Mouse (Mus musculus): ENCODE data around the gene AA467197. TPM values are rescaled to one million over a fixed set of nuclear protein-coding genes. Genes with fewer than 3 reads are reported as not detected.

AA467197 gene
- 0.32 and 0.53 TPM in 2 replicates for polyA plus RNA-seq (2012; rRNA removed)

DNA sequence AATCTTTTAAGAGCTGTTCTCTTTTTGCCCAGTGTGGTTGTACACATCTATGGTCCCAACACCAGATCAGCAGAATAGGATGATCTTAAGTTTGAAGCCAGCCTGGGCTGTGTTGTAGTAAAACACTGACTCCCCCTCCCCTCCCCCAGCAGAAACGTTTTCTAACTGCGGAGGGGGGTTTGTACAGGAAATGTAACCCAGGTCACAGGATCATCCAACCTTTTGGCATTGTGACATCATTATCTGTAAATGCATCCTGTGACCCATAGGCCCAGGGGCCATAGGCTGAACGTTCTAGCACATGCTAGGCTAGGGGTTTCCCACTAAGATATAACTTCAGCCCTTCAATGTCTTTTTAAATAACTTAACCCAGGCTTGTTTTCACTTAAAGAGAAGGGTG lies at the start of gene AA467197:
AA467197 (plus strand) TSS at position 301 of the 400 bp plus-strand sequence.
- no peak for TF ChIP-seq POLR2A (IDR thresholded peaks at IDR 0.05; ENCODE audit: borderline replicate concordance, extremely low read depth, low read depth, low read length)
- TF ChIP-seq CTCF (IDR thresholded peaks at IDR 0.05; ENCODE audit: insufficient read depth, low read length): no peak
- no peak within 1 kb of the TSS for H3K4me3 ChIP-seq (replicated peaks; ENCODE audit: extremely low read depth, low read depth, low read length)
- no peak for DNase-seq
- WGBS: 31% methylated on average over 3 of the region's 3 CpGs
- H3K4me1 ChIP-seq (ENCODE audit: control insufficient read depth, insufficient read depth, low read length): peaks cover 2% of the 10 kb centered on the region; the same call in 1 of the 2 replicates

DNA sequence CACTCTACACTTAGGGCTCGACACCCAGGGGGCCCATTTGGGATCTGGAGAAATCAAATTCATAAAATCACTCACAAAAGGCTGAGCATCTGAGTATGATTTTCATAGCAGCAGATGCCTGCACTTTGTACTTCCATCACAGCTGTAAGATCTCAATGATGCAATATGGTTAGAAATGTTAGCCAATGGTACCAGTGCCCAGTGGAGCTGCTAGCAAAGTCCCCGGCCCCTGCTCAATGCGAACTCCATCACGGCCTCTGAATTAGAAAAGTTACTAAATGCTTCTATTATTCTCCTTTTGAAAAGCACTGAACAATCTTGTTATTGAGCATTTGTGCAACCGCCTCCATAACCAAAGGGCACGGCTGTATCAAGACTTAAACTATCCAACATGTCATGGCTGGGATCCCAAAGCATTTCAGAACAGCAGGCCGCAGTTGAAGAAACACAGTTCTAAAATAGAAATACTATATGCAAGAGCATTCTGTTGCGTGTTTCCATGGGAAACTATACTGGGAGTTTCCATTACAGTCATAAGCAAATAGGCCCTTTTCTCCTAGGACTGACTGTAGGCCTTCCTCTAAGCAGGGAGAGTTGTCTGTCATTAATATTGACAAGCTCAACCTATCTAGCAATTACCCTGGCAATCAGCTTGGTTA lies 48.8 kb upstream of the AA467197 start:
- TF ChIP-seq CTCF (IDR thresholded peaks at IDR 0.05; ENCODE audit: insufficient read depth, low read length) (no peak), POLR2A (IDR thresholded peaks at IDR 0.05; ENCODE audit: borderline replicate concordance, extremely low read depth, low read depth, low read length) (no peak)
- WGBS: 84% methylated on average over 8 of the region's 8 CpGs
- DNase-seq: no peak

DNA sequence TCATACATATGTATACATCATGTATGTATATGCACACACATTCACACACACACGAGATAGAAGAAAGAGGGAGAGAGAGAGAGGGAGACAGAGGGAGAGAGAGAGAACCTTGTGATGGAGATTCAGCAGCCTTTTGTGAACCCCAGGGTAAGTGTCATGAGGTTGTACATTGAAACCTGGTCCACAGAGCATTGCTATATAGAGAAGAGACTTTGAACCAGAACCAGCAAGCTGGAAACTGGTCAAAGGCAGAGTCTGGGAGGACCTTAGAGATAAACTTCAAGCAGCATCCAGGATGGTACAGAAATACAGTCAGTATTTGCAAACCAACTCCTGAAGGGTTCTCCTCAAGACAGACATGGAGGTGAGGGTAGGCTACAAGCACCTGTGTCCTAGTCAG lies 46.4 kb upstream of the AA467197 start:
- DNase-seq: no peak
- TF ChIP-seq CTCF (IDR thresholded peaks at IDR 0.05; ENCODE audit: insufficient read depth, low read length) (no peak), POLR2A (IDR thresholded peaks at IDR 0.05; ENCODE audit: borderline replicate concordance, extremely low read depth, low read depth, low read length) (no peak)
- 76% methylated on average over 1 of the region's 1 CpGs for WGBS
- H3K4me3 ChIP-seq (replicated peaks; ENCODE audit: extremely low read depth, low read depth, low read length): no peak overlapping the region
- no peaks in the 10 kb centered on the region for H3K4me1 ChIP-seq (ENCODE audit: control insufficient read depth, insufficient read depth, low read length)

More for the DNA sequence above, 48.8 kb upstream of the AA467197 start:
- no peaks in the 10 kb centered on the region for H3K4me1 ChIP-seq (ENCODE audit: control insufficient read depth, insufficient read depth, low read length)
- H3K4me3 ChIP-seq (replicated peaks; ENCODE audit: extremely low read depth, low read depth, low read length): no peak overlapping the region

DNA sequence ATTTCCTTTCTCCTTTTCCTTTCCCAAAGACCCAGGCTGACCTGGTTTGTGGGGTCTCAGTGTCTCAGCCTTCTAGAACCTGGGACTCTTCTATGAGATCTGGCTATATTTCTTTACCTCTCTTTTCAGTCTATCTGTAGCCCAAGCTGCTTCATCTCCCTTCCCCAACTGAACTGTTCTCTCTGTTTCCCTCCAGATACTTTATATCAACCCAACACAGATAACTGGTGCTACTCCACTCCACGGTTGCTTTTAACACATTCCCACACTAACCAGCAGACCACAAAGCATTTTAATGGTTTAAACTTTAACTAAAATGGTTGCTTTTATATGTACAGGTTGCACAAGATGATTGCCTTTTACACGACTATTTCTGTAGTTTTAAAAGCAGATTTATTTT lies 45.6 kb upstream of the AA467197 start:
- Histone ChIP-seq H3K4me3 (replicated peaks; ENCODE audit: extremely low read depth, low read depth, low read length) (no peak overlapping the region), H3K4me1 (ENCODE audit: control insufficient read depth, insufficient read depth, low read length) (no peaks in the 10 kb centered on the region)
- TF ChIP-seq CTCF (IDR thresholded peaks at IDR 0.05; ENCODE audit: insufficient read depth, low read length): no peak
- 50% methylated on average over 2 of the region's 2 CpGs for WGBS
- no peak for DNase-seq

DNA sequence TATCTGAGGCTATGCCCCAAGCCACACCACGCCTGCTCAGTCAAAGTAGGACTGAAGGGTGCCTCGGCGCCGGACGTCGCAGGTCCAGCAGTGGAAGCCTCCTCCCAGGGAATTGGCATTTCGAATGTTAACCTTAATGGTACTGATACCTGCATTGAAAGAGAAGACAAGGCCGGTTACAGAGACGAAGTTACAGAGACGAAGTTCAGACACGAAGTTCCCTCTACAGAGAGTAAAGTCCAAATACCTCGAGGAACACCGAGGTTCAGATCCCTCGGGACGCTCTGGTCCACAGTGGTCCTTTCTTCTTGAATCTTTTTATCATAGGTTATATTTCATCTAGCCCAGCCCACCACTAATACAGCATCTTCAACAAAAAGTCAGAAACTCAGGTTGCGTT lies 41.3 kb upstream of the AA467197 start:
- Histone ChIP-seq H3K4me3 (replicated peaks; ENCODE audit: extremely low read depth, low read depth, low read length) (no peak overlapping the region), H3K4me1 (ENCODE audit: control insufficient read depth, insufficient read depth, low read length) (no peaks in the 10 kb centered on the region)
- TF ChIP-seq POLR2A (IDR thresholded peaks at IDR 0.05; ENCODE audit: borderline replicate concordance, extremely low read depth, low read depth, low read length) (no peak), CTCF (IDR thresholded peaks at IDR 0.05; ENCODE audit: insufficient read depth, low read length) (no peak)
- 88% methylated on average over 16 of the region's 16 CpGs for WGBS
- DNase-seq: no peak

DNA sequence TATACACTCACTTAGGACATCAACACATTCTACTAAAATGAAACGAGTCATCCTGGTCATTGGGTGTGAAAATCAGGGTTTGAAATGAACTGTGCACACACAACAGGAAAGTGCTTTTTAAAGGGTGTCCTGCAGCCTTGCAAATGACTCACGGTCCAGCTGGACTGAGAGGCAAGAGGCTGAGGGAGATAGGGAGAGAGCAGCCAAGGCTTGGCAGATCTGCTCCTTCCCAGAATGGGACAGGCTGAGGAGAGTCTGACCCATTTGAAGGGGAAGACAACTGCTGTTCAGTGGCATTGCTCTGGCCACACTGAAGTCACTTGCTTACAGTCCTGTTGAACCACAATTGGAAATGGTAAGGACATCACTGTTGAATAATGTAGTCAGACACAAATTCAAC lies 37.0 kb upstream of the AA467197 start:
- Histone ChIP-seq H3K4me3 (replicated peaks; ENCODE audit: extremely low read depth, low read depth, low read length) (no peak overlapping the region), H3K4me1 (ENCODE audit: control insufficient read depth, insufficient read depth, low read length) (no peaks in the 10 kb centered on the region)
- no peak for TF ChIP-seq CTCF (IDR thresholded peaks at IDR 0.05; ENCODE audit: insufficient read depth, low read length)
- no peak for TF ChIP-seq POLR2A (IDR thresholded peaks at IDR 0.05; ENCODE audit: borderline replicate concordance, extremely low read depth, low read depth, low read length)
- DNase-seq: no peak
- WGBS: 70% methylated on average over 2 of the region's 2 CpGs

DNA sequence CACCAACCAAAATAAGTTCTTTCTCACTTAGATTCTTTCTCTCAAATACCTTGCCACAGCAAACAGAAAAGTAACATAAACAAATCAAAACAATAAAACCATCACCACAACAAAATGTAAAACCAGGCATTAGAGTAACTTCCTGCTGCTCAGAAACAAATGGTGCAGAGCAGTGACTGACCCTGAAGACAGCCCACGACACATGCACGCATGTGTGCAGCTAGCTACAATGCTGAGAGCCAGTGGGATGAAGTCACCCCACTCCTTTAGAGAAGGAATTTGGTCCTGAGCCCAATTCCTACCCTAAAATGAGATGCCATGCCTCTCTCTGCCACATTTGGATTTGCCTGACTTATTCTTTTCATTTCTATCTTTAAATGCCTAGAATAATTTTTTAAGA lies 35.4 kb upstream of the AA467197 start:
- no peak for DNase-seq
- Histone ChIP-seq H3K4me3 (replicated peaks; ENCODE audit: extremely low read depth, low read depth, low read length) (no peak overlapping the region), H3K4me1 (ENCODE audit: control insufficient read depth, insufficient read depth, low read length) (no peaks in the 10 kb centered on the region)
- WGBS: 73% methylated on average over 2 of the region's 2 CpGs
- TF ChIP-seq POLR2A (IDR thresholded peaks at IDR 0.05; ENCODE audit: borderline replicate concordance, extremely low read depth, low read depth, low read length) (no peak), CTCF (IDR thresholded peaks at IDR 0.05; ENCODE audit: insufficient read depth, low read length) (no peak)

DNA sequence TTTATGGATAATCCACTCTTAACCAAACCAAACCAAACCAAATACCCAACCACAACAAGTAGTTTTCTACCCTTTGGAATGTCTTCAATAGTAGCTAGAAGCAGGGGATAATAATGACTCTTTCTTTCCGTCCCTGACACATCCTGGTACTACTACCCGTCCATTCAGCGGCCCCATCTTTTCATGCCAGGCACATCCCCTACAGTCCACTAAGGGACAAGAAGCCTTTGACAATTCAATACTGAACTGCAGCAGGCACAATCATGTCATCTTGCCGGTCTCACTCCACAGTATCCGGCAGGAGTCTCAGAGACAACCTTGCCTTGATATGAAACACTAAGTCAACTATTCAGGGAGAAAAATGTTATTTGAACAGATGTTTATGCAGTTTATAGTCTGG lies 31.0 kb upstream of the AA467197 start:
- no peak for TF ChIP-seq CTCF (IDR thresholded peaks at IDR 0.05; ENCODE audit: insufficient read depth, low read length)
- no peak for TF ChIP-seq POLR2A (IDR thresholded peaks at IDR 0.05; ENCODE audit: borderline replicate concordance, extremely low read depth, low read depth, low read length)
- H3K4me1 ChIP-seq (ENCODE audit: control insufficient read depth, insufficient read depth, low read length): no peaks in the 10 kb centered on the region; the same call in 1 of the 2 replicates
- H3K4me3 ChIP-seq (replicated peaks; ENCODE audit: extremely low read depth, low read depth, low read length): no peak overlapping the region
- WGBS: 78% methylated on average over 5 of the region's 5 CpGs
- no peak for DNase-seq

DNA sequence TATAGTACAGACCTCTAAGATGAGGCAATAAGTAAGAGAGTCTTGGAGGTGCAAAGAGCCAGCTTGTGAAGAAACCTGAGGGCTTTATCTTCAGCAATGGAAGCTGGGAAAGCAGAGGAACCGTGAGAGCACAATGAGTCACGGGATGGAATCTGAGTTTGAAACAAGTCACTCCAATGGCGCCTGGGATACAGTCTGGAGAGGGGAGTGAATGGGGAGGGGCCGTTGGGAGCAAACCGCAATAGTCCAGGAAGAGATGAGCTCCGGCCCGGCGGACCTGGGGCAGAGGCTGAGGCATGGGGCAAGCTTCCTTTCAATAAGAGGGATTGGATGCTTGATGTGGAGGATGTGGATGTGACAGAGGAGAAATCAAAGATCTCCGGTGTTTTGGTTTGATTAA lies 28.0 kb upstream of the AA467197 start:
- TF ChIP-seq POLR2A (IDR thresholded peaks at IDR 0.05; ENCODE audit: borderline replicate concordance, extremely low read depth, low read depth, low read length): no peak
- H3K4me3 ChIP-seq (replicated peaks; ENCODE audit: extremely low read depth, low read depth, low read length): no peak overlapping the region
- 65% methylated on average over 9 of the region's 9 CpGs for WGBS

More for the DNA sequence above, 28.0 kb upstream of the AA467197 start:
- no peak for DNase-seq
- H3K4me1 ChIP-seq (ENCODE audit: control insufficient read depth, insufficient read depth, low read length): no peaks in the 10 kb centered on the region; the same call in 1 of the 2 replicates
